Mouse (Mus musculus): ENCODE measurements at regions not wholly inside any gene's neighbourhood (a gene's known extent, or its start where the extent isn't known, plus 50 kb on each side); places are given as distances from the start of the nearest gene placed in this dataset.
"Not testable (repeated sequence)": the region's sequence is repeated elsewhere in the genome, so short reads cannot be mapped to it uniquely, and the experiment has no call there.

DNA sequence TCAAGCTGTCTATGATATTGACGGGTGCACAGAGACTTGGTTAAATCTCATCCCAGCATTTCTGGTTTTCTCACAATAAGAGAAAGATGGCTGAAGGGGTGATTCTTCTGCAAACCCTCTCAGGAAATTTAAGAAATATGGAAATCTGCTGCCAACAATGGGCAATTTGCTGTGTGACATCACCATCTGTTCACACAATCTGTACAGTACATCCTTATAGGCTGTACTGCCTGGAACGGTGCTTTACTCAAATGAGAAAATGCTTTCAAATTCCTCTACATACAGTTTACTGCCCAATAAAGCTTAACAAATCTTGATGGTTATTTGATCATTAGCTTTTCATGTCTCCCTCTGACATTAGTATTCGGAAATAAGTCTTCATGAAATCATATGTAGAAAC lies 172.4 kb upstream of the Hsf2 start:
- DNase-seq (ENCODE audit: low read depth, low spot score), result peak; percentile 53

DNA sequence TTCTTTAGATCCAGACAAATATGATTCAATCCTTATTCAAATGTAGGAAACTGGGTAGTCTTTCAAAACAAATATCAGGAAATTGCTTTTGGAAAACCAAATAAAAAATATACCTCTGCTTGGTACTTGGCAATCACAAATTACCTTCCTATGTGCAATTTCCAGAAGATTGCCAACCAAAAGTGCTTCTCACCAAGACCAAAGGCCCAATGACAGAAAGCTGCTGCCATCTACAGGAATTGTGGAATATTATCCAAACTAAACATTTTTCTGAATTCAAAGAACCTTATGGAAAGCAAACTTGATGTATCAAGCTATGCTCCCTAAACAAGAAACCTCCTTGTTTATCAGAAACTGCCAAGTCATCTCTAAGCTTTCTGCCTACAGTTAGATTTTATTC lies 169.1 kb upstream of the Hsf2 start:
- DNase-seq (ENCODE audit: low read depth, low spot score), result peak; percentile 63

DNA sequence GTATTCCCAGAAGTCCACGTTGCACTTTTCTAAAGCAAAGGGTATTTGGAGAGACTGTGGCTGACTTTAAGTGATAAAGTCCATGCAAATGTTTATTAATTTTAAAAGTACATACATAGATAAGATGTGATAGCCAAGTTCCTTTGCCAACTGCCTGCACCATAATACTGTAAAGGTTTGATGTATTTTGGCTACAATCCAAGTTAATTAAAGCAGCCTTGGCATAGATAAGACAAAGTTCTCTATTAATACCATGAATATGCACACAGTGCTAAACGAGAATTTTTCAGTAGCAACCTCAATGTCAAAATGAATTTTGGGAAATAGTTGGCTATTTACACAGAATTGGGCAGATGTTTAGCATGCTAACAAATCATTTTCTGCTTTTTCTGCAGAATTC lies 167.0 kb upstream of the Hsf2 start:
- no peak for DNase-seq (ENCODE audit: low read depth, low spot score)

DNA sequence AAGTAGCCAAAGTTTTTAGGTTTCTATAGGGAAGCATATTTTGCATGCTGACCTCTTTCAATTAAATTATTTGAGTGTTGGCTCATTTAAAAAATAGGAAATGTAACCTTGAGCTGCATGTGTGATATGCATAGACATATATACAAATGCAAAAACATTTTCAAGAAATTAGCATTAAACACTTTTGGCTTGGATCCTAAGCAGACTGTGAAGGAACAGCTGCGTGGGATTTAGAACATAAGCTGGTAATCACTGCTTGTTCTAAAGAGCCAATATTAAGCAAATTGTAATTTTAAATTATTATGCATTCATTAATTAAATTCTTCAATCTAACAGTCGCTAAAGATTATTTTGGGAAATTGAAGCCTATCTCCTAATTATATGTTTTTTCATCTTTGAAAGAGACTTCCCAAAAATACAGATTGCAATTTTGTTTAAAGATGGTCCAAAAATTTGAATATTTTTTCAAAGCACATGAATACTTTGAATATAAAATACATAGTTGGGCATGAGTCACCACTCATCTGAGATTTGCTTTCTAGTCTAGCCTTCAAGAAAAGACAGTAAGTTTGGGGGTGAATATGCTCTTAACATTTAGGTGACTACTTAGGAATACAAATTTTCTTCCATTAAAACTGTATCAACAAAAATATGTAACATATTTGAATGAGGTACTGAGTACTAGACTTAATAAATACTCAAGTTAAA lies 163.3 kb upstream of the Hsf2 start:
- peak; percentile 36 for DNase-seq (ENCODE audit: low read depth, low spot score)

DNA sequence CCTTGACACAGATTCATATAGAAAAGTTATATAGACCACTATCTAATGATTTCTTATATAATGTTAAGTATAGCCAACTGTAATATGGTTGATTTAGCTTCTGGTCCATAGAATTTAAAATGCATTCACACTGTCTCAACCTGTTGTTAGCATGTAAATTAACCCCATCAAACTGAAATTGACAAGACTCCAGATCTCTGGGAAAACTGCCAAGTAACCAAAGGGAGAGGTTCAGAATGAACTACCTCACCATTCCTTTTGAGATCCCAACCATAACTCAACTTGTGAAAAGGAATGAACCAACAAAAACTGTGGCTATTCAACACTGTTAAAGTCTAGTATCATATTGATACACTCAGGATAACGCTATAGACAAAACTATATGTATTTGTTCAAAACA lies 162.0 kb upstream of the Hsf2 start:
- no peak for DNase-seq (ENCODE audit: low read depth, low spot score)

DNA sequence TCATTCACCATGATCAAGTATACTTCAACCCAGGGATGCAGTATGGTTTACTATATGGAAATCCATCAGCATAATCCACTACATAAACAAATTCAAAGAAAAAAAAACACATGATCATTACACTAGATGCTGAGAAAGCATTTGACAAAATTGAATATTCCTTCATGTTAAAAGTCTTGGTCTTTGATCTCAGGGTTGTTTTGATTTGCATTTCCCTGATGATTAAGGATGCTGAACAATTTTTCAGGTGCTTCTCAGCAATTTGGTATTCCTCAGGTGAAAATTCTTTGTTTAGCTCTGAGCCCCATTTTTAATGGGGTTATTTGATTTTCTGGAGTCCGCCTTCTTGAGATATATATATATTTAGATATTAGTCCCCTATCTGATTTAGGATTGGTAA lies 123.4 kb upstream of the Hsf2 start:
- not testable (repeated sequence) for DNase-seq (ENCODE audit: low read depth, low spot score)
